Mouse (Mus musculus) ES-E14 (cell line): ENCODE data around the gene Sun1. TPM values are rescaled to one million over a fixed set of nuclear protein-coding genes. Genes with fewer than 3 reads are reported as not detected.

Experiments
- DNase-seq: peaks from one replicate; pipeline ENCODE4 v3.0.0-alpha.2; 2013; ENCODE audit warnings: low read depth, low spot score
- H3K27ac ChIP-seq: 2 replicates; pipeline ENCODE4 v1.5.1; 2012; ENCODE audit warnings: low read depth, mild to moderate bottlenecking, low read length, moderate library complexity, mixed read lengths; ENCODE audit not compliant: poor library complexity, insufficient read depth, severe bottlenecking
- H3K36me3 ChIP-seq: 2 replicates; pipeline ENCODE4 v1.6.1; 2012; ENCODE audit warnings: mild to moderate bottlenecking, low read length, moderate library complexity, mixed read lengths; ENCODE audit not compliant: control insufficient read depth, poor library complexity, insufficient read depth, severe bottlenecking
- H3K4me1 ChIP-seq, 2 experiments: fragments of 150-350 bp in 1 of 2; sonication (generic) in 1 of 2; 2 replicates each; pipeline ENCODE4 v1.6.1; 2012; ENCODE audit warnings: low read length in 2 of 2, mild to moderate bottlenecking in 1 of 2, mixed read lengths in 1 of 2; ENCODE audit not compliant: control insufficient read depth in 2 of 2, insufficient read depth in 2 of 2, poor library complexity in 1 of 2
- H3K4me3 ChIP-seq, 2 experiments: fragments of 150-350 bp in 1 of 2; sonication (generic) in 1 of 2; 2 replicates each; pipeline ENCODE4 v1.5.1; 2012; ENCODE audit warnings: low read length in 2 of 2, low read depth in 1 of 2, mild to moderate bottlenecking in 1 of 2, mixed read lengths in 1 of 2; ENCODE audit not compliant: insufficient read depth in 1 of 2, poor library complexity in 1 of 2, severe bottlenecking in 1 of 2
- H3K9ac ChIP-seq: 2 replicates; pipeline ENCODE4 v1.6.1; 2012; ENCODE audit warnings: low read depth, mild to moderate bottlenecking, low read length, mixed read lengths; ENCODE audit not compliant: poor library complexity, insufficient read depth, severe bottlenecking
- H3K9me3 ChIP-seq: fragments of 150-350 bp; sonication (generic); 2 replicates; pipeline ENCODE4 v1.6.1; 2012; ENCODE audit warnings: low read depth, mild to moderate bottlenecking, low read length; ENCODE audit not compliant: control insufficient read depth, insufficient read depth
- CHD2 ChIP-seq: IDR thresholded peaks from 2 replicates; pipeline ENCODE4 v1.6.1; 2014; ENCODE audit warnings: mild to moderate bottlenecking, low read depth, low read length, inconsistent platforms
- HCFC1 ChIP-seq: IDR thresholded peaks from 2 replicates; pipeline ENCODE4 v1.6.1; 2012; ENCODE audit warnings: low read length, inconsistent platforms, borderline replicate concordance; ENCODE audit not compliant: insufficient read depth
- MAFK ChIP-seq: IDR thresholded peaks from 2 replicates; pipeline ENCODE4 v1.6.1; 2014; ENCODE audit warnings: mild to moderate bottlenecking, low read depth, low read length, inconsistent platforms; ENCODE audit not compliant: insufficient read depth
- ZC3H11A ChIP-seq: IDR thresholded peaks from 2 replicates; pipeline ENCODE4 v1.6.1; 2012; ENCODE audit warnings: low read depth, mild to moderate bottlenecking, inconsistent platforms, low read length, borderline replicate concordance
- ZNF384 ChIP-seq: IDR thresholded peaks from 2 replicates; pipeline ENCODE4 v1.6.1; 2012; ENCODE audit warnings: low read depth, low read length, inconsistent platforms
- in situ Hi-C, 2 experiments: fragments of 600-800 bp; cut with MboI; formaldehyde crosslinking; loops; one replicate each; pipeline ENCODE4 v1.15.1; 2025; ENCODE audit warnings: low sequenced_read_pairs in 2 of 2, inconsistent platforms in 1 of 2; ENCODE audit not compliant: unreplicated experiment in 2 of 2
- total RNA-seq: library from RNA; depleted of rRNA; stranded (reverse); fragments of 300-350 nt; gene quantifications from 2 replicates; pipeline ENCODE4 v1.2.3, GENCODE M21; 2012

Gene Sun1
- total RNA-seq, 1 experiment = 183 TPM

DNA sequence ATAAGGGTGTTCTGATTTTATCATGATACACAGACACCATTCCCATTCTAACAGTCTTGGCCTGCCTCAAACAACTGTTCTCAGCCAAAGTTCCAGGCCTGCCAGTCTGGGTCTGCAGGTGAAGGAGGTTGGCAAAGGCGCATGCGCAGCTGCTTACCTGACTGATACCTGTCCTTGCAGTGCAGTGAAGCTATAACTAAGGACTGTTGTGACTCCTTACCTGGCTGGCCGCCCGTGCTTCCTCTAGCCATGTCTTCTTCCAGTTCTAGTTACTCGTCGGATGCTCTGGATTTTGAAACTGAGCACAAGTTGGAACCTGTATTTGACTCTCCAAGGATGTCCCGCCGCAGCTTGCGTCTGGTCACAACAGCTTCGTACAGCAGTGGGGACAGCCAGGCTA is 22.9 kb downstream of the Sun1 start:
- H3K27ac ChIP-seq = no peak overlapping the region
- no peak overlapping the region for H3K4me3 ChIP-seq
- no peaks in the 10 kb centered on the region for H3K9me3 ChIP-seq
- in situ Hi-C loops = no loop called here
- H3K36me3 ChIP-seq = peaks cover 51% of the 10 kb centered on the region
- H3K4me1 ChIP-seq = 0 out of 4 replicates have a peak, but pooled peaks cover 0 to 2% of the 10 kb centered on the region in 2 experiments
- H3K9ac ChIP-seq = no peak overlapping the region
- TF ChIP-seq HCFC1 (no peak), ZC3H11A (no peak)
- DNase-seq = no peak

DNA sequence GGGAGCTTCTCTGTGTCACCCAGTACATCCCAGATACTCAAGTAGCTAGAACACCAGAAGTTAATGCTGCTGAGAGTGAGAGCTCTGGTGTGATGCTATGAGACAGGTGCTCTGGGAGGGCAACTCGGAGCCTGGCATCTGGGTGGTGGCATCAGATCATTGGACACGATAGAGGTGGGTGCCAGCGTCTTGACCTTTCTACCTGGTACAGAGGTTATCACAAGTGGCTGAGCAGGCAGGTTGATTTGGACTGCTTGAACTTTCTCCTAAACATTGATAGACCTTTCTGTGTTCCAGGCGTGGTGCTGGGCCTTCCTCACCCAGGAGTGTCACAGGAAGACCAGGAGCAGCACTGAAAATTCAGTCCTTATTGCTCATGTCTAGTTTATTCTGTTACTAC is 26.8 kb downstream of the Sun1 start:
- TF ChIP-seq ZC3H11A (no peak), HCFC1 (no peak), CHD2 (no peak)
- in situ Hi-C loops = no loop called here
- H3K36me3 ChIP-seq = peaks cover 55% of the 10 kb centered on the region
- no peak overlapping the region for H3K27ac ChIP-seq
- no peak for DNase-seq
- H3K9ac ChIP-seq = no peak overlapping the region
- no peaks in the 10 kb centered on the region for H3K9me3 ChIP-seq
- H3K4me3 ChIP-seq = no peak overlapping the region
- H3K4me1 ChIP-seq = peaks cover 0 to 4% of the 10 kb centered on the region in 2 experiments; a peak in 1 of 4 replicates

DNA sequence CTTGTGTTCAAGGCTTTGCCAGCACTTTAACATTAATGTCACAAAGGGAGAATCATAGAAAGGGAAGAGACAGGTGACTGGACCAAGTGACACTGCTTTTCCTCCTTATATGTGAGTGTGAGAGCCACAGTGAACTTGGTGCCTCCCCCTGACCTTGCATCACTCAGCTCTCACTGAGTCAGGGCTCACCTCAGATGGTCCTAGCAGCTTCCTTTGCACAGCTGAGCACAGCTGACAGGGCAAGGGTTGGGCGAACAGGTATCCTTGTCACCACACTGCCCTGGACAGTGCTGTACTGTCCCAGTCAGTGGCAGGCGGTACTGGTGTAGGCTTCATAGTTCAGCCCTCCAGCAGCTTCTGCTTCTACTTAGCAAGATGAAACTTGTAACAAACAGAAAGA is 27.2 kb downstream of the Sun1 start:
- in situ Hi-C loops = no loop called here
- Histone ChIP-seq H3K36me3 (peaks cover 52% of the 10 kb centered on the region), H3K27ac (no peak overlapping the region), H3K4me1 (peaks cover 0 to 4% of the 10 kb centered on the region in 2 experiments; a peak in 1 of 4 replicates), H3K9ac (no peak overlapping the region), H3K9me3 (no peaks in the 10 kb centered on the region), H3K4me3 (no peak overlapping the region)
- TF ChIP-seq ZNF384 = no peak
- no peak for TF ChIP-seq MAFK
- no peak for TF ChIP-seq ZC3H11A
- TF ChIP-seq HCFC1 = no peak
- TF ChIP-seq CHD2 = no peak
- DNase-seq = no peak

DNA sequence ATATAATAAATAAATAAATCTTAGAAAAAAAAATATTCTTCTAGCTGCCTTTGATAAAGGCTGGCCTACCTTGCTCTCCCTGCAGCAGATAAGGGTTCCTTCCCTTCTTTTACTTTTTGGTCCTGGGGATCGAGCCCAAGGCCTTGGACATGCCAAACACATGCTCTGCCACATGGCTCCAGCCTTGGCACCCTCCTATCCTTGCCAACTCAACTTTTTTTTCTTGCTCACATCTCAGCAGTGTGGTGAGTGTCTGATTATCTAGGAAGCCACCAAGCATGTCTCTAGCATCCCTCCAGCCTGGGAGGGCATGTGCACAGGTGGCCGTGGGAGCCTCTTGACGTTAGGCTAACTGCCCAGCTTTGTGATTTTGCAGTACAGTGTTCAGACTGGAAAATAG is 27.9 kb downstream of the Sun1 start:
- no peaks in the 10 kb centered on the region for H3K9me3 ChIP-seq
- no peak for TF ChIP-seq CHD2
- TF ChIP-seq MAFK = no peak
- TF ChIP-seq HCFC1 = no peak
- TF ChIP-seq ZC3H11A = no peak
- TF ChIP-seq ZNF384 = no peak
- in situ Hi-C loops = no loop called here

DNA sequence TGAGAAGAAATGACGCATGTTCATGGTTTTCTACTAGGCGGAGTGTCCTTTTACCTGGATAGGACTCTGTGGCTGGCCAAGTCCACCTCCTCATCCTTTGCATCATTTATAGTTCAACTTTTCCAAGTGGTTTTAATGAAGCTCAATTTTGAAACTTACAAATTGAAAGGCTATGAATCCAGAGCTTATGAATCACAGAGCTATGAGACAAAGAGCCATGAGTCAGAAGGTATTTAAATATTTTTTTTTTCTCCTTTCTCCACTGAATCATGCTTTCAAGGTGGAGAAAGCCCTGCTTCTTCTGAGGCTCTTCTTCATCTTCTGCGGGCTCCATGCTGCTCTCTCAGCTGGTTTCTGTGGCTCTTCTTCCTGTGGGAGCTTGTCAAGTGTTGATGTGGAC is 29.3 kb downstream of the Sun1 start:
- H3K4me3 ChIP-seq = no peak overlapping the region
- in situ Hi-C loops = no loop called here
- no peak for DNase-seq
- H3K9ac ChIP-seq = no peak overlapping the region
- H3K36me3 ChIP-seq = peaks cover 47% of the 10 kb centered on the region
- H3K27ac ChIP-seq = no peak overlapping the region
- H3K9me3 ChIP-seq = no peaks in the 10 kb centered on the region
- TF ChIP-seq CHD2 (no peak), HCFC1 (no peak), MAFK (no peak), ZC3H11A (no peak), ZNF384 (no peak)
- peaks cover 0 to 2% of the 10 kb centered on the region in 2 experiments; a peak in 1 of 4 replicates for H3K4me1 ChIP-seq

More for the DNA sequence above, 27.9 kb downstream of the Sun1 start:
- no peak overlapping the region for H3K9ac ChIP-seq
- DNase-seq = no peak
- H3K4me1 ChIP-seq = peaks cover 0 to 2% of the 10 kb centered on the region in 2 experiments; a peak in 1 of 4 replicates
- no peak overlapping the region for H3K27ac ChIP-seq
- no peak overlapping the region for H3K4me3 ChIP-seq
- H3K36me3 ChIP-seq = peaks cover 49% of the 10 kb centered on the region
